Mouse (Mus musculus) megakaryocyte, embryonic 14.5 days (primary cell): Measurements from ENCODE around the gene Tenm4. TPM values are rescaled to one million over a fixed set of nuclear protein-coding genes. Genes with fewer than 3 reads are reported as not detected.

Experiments used
- H3K27me3 ChIP-seq: replicated peaks from 2 replicates; pipeline ENCODE3; 2012; ENCODE audit warnings: inconsistent platforms
- H3K36me3 ChIP-seq: replicated peaks from 2 replicates; pipeline ENCODE3; 2012; ENCODE audit warnings: low read length, inconsistent platforms, mixed read lengths
- H3K4me1 ChIP-seq: 2 replicates; pipeline ENCODE4 v1.6.1; 2012; ENCODE audit warnings: inconsistent platforms
- H3K4me3 ChIP-seq: replicated peaks from 2 replicates; pipeline ENCODE3; 2012; ENCODE audit warnings: moderate library complexity, mild to moderate bottlenecking, inconsistent platforms
- H3K9me3 ChIP-seq: 2 replicates; pipeline ENCODE4 v1.6.1; 2012; ENCODE audit warnings: inconsistent platforms
- FLI1 ChIP-seq: IDR thresholded peaks from 2 replicates; pipeline ENCODE4 v1.6.1; 2012; ENCODE audit warnings: low read length, inconsistent platforms, mixed read lengths
- GATA1 ChIP-seq: IDR thresholded peaks from 3 replicates; pipeline ENCODE4 v1.6.1; 2012; ENCODE audit warnings: mixed read lengths, low read length, inconsistent platforms, borderline replicate concordance
- polyA plus RNA-seq: library from polyadenylated mRNA; stranded (reverse); fragments of >175 nt; gene quantifications from 2 replicates; pipeline ENCODE4 v1.2.3, GENCODE M21; 2012; ENCODE audit warnings: low replicate concordance; ENCODE audit not compliant: insufficient read depth

Gene Tenm4
- polyA plus RNA-seq, 1 experiment: not detected

GRCm38 (mm10) chr7:96308106-96308505 lies 137.1 kb downstream of the Tenm4 start:
- H3K4me1 ChIP-seq: no peaks in the 10 kb centered on the region
- peaks cover 10% of the 10 kb centered on the region for H3K9me3 ChIP-seq
- TF ChIP-seq FLI1: no peak
- no peak for TF ChIP-seq GATA1
- no peak overlapping the region for H3K4me3 ChIP-seq
- no peaks in the 10 kb centered on the region for H3K27me3 ChIP-seq
- no peaks in the 10 kb centered on the region for H3K36me3 ChIP-seq

- TF ChIP-seq GATA1 (no peak), FLI1 (no peak)
- H3K4me3 ChIP-seq: no peak overlapping the region
- no peaks in the 10 kb centered on the region for H3K4me1 ChIP-seq
- no peaks in the 10 kb centered on the region for H3K9me3 ChIP-seq
- no peaks in the 10 kb centered on the region for H3K27me3 ChIP-seq
- no peaks in the 10 kb centered on the region for H3K36me3 ChIP-seq
Observed at GRCm38 (mm10) chr7:96329343-96329742, 158.3 kb downstream of the Tenm4 start.

- H3K4me1 ChIP-seq: no peaks in the 10 kb centered on the region
- H3K36me3 ChIP-seq: no peaks in the 10 kb centered on the region
- H3K4me3 ChIP-seq: no peak overlapping the region
- no peaks in the 10 kb centered on the region for H3K27me3 ChIP-seq
- TF ChIP-seq FLI1 (no peak), GATA1 (no peak)
- no peaks in the 10 kb centered on the region for H3K9me3 ChIP-seq
Observed at GRCm38 (mm10) chr7:96331186-96331585, 160.1 kb downstream of the Tenm4 start.

GRCm38 (mm10) chr7:96334361-96334760 lies 163.3 kb downstream of the Tenm4 start:
- Histone ChIP-seq H3K4me1 (no peaks in the 10 kb centered on the region), H3K36me3 (no peaks in the 10 kb centered on the region), H3K4me3 (no peak overlapping the region), H3K9me3 (no peaks in the 10 kb centered on the region), H3K27me3 (no peaks in the 10 kb centered on the region)
- TF ChIP-seq GATA1 (no peak), FLI1 (no peak)

GRCm38 (mm10) chr7:96336376-96336775 lies 165.3 kb downstream of the Tenm4 start:
- no peak overlapping the region for H3K4me3 ChIP-seq
- H3K9me3 ChIP-seq: peaks cover 4% of the 10 kb centered on the region; the same call in 1 of the 2 replicates
- TF ChIP-seq GATA1: no peak
- no peak for TF ChIP-seq FLI1
- no peaks in the 10 kb centered on the region for H3K4me1 ChIP-seq
- no peaks in the 10 kb centered on the region for H3K27me3 ChIP-seq
- no peaks in the 10 kb centered on the region for H3K36me3 ChIP-seq

- H3K4me1 ChIP-seq: no peaks in the 10 kb centered on the region
- no peak overlapping the region for H3K4me3 ChIP-seq
- no peaks in the 10 kb centered on the region for H3K27me3 ChIP-seq
- H3K36me3 ChIP-seq: no peaks in the 10 kb centered on the region
- peaks cover 14% of the 10 kb centered on the region; the same call in 1 of the 2 replicates for H3K9me3 ChIP-seq
- no peak for TF ChIP-seq GATA1
- no peak for TF ChIP-seq FLI1
Observed at GRCm38 (mm10) chr7:96340826-96341225, 169.8 kb downstream of the Tenm4 start.

GRCm38 (mm10) chr7:96341479-96341878 lies 170.4 kb downstream of the Tenm4 start:
- Histone ChIP-seq H3K27me3 (no peaks in the 10 kb centered on the region), H3K4me3 (no peak overlapping the region), H3K4me1 (no peaks in the 10 kb centered on the region), H3K9me3 (peaks cover 14% of the 10 kb centered on the region; the same call in 1 of the 2 replicates), H3K36me3 (no peaks in the 10 kb centered on the region)
- no peak for TF ChIP-seq FLI1
- TF ChIP-seq GATA1: no peak

GRCm38 (mm10) chr7:96342996-96343395 lies 171.9 kb downstream of the Tenm4 start:
- no peaks in the 10 kb centered on the region for H3K27me3 ChIP-seq
- H3K4me1 ChIP-seq: no peaks in the 10 kb centered on the region
- TF ChIP-seq GATA1 (no peak), FLI1 (no peak)
- H3K9me3 ChIP-seq: peaks cover 14% of the 10 kb centered on the region; the same call in 1 of the 2 replicates
- no peak overlapping the region for H3K4me3 ChIP-seq
- H3K36me3 ChIP-seq: no peaks in the 10 kb centered on the region

- H3K4me1 ChIP-seq: no peaks in the 10 kb centered on the region
- no peaks in the 10 kb centered on the region for H3K36me3 ChIP-seq
- no peaks in the 10 kb centered on the region for H3K27me3 ChIP-seq
- H3K9me3 ChIP-seq: peaks cover 14% of the 10 kb centered on the region; the same call in 1 of the 2 replicates
- H3K4me3 ChIP-seq: no peak overlapping the region
- TF ChIP-seq GATA1 (no peak), FLI1 (no peak)
Observed at GRCm38 (mm10) chr7:96343667-96344066, 172.6 kb downstream of the Tenm4 start.

- no peaks in the 10 kb centered on the region for H3K36me3 ChIP-seq
- H3K4me3 ChIP-seq: no peak overlapping the region
- H3K27me3 ChIP-seq: no peaks in the 10 kb centered on the region
- TF ChIP-seq GATA1 (no peak), FLI1 (no peak)
- peaks cover 3% of the 10 kb centered on the region; the same call in 1 of the 2 replicates for H3K9me3 ChIP-seq
- H3K4me1 ChIP-seq: no peaks in the 10 kb centered on the region
Observed at GRCm38 (mm10) chr7:96352671-96353070, 181.6 kb downstream of the Tenm4 start.
